ENCODE assay signal across 17 mouse cellular contexts in genomic region chr10:26827315-26827714, GRCm38 (mm10).
DNase-seq lines count a peak whose midpoint lies in the region; ATAC-seq and TF ChIP-seq lines count a peak whose summit lies in the region.
"Had no signal": no experiment of that assay in that cellular context is flagged by ENCODE, and none has a peak within 500 bp of the region (broad histone marks: within the 10 kb centered on the region; RNA-seq: fewer than 3 reads in every experiment).

No protein-coding gene starts in this region.

- H3K4me2 ChIP-seq in hindbrain, embryonic 11.5 days (replicated peaks; ENCODE audit: low read depth, low read length): no peak overlapping the region
- no peak overlapping the region for H3K4me2 ChIP-seq in hindbrain, embryonic 14.5 days (replicated peaks)
- H3K4me2 ChIP-seq in midbrain, postnatal 0 days (ENCODE audit: low read depth, low read length, poor library complexity, severe bottlenecking): no peak overlapping the region
- no peak overlapping the region for H3K4me2 ChIP-seq in stomach, postnatal 0 days (replicated peaks; ENCODE audit: low read depth)
- H3K4me2 ChIP-seq: embryonic facial prominence, embryonic 15.5 days; heart, embryonic 11.5 days; stomach, embryonic 15.5 days had no signal

- no peak overlapping the region for H3K4me3 ChIP-seq in hindbrain, embryonic 11.5 days (ENCODE audit: low read depth, low read length)
- H3K4me3 ChIP-seq in hindbrain, embryonic 10.5 days: no peak overlapping the region
- no peak overlapping the region for H3K4me3 ChIP-seq in hindbrain, embryonic 14.5 days (replicated peaks; ENCODE audit: low read length)
- no peak overlapping the region for H3K4me3 ChIP-seq in midbrain, postnatal 0 days (ENCODE audit: low read depth, low read length)
- no peak overlapping the region for H3K4me3 ChIP-seq in stomach, postnatal 0 days (ENCODE audit: low read depth, low read length)
- H3K4me3 ChIP-seq: embryonic facial prominence, embryonic 15.5 days; limb, embryonic 10.5 days; stomach, embryonic 15.5 days had no signal

- TF ChIP-seq CTCF in midbrain, postnatal 0 days (IDR thresholded peaks at IDR 0.05): no peak
- TF ChIP-seq CTCF in stomach, postnatal 0 days (IDR thresholded peaks at IDR 0.05; ENCODE audit: low read depth): no peak

- 32% methylated on average over 5 of the region's 5 CpGs for WGBS in hindbrain, embryonic 11.5 days
- 41% methylated on average over 5 of the region's 5 CpGs for WGBS in hindbrain, embryonic 10.5 days
- WGBS in hindbrain, embryonic 14.5 days: 19% methylated on average over 5 of the region's 5 CpGs
- 11% methylated on average over 5 of the region's 5 CpGs for WGBS in midbrain, postnatal 0 days
- 64% methylated on average over 5 of the region's 5 CpGs for WGBS in stomach, postnatal 0 days

- H3K27ac ChIP-seq in hindbrain, embryonic 11.5 days (ENCODE audit: low read depth, low read length): 0 out of 2 replicates have a peak overlapping the region, but pooled peaks have one; percentile 7
- H3K27ac ChIP-seq in hindbrain, embryonic 10.5 days: no peak overlapping the region
- H3K27ac ChIP-seq in hindbrain, embryonic 14.5 days: peak overlapping the region; percentile 69
- H3K27ac ChIP-seq in midbrain, postnatal 0 days (ENCODE audit: low read depth, low read length): peak overlapping the region; percentile 43
- H3K27ac ChIP-seq in stomach, postnatal 0 days (replicated peaks): no peak overlapping the region
- H3K27ac ChIP-seq: limb, embryonic 10.5 days; liver, embryonic 14.5 days had no signal

- peak; percentile 85 for ATAC-seq in hindbrain, embryonic 11.5 days (ENCODE audit: low FRiP score)
- ATAC-seq in common myeloid progenitor, adult 5-6 weeks (replicated peaks; ENCODE audit: low read depth, poor library complexity, severe bottlenecking): peak; percentile 19; the same call in 1 of the 2 replicates
- peak; percentile 65 for ATAC-seq in hindbrain, embryonic 14.5 days (ENCODE audit: low FRiP score)
- ATAC-seq in midbrain, postnatal 0 days (ENCODE audit: low FRiP score): no peak
- ATAC-seq in stomach, postnatal 0 days (ENCODE audit: low FRiP score, low TSS enrichment): no peak

- no peak for TF ChIP-seq EP300 in stomach, postnatal 0 days (optimal IDR thresholded peaks at IDR 0.05)

- H3K9ac ChIP-seq in hindbrain, embryonic 11.5 days (ENCODE audit: low read depth, low read length): no peak overlapping the region
- H3K9ac ChIP-seq in hindbrain, embryonic 14.5 days: no peak overlapping the region
- H3K9ac ChIP-seq in midbrain, postnatal 0 days (replicated peaks; ENCODE audit: low read length, poor library complexity, severe bottlenecking): no peak overlapping the region
- H3K9ac ChIP-seq in stomach, postnatal 0 days (ENCODE audit: low read length): no peak overlapping the region
- H3K9ac ChIP-seq: embryonic facial prominence, embryonic 15.5 days; liver, embryonic 14.5 days; stomach, embryonic 15.5 days had no signal

- no peaks in the 10 kb centered on the region for H3K27me3 ChIP-seq in hindbrain, embryonic 11.5 days (ENCODE audit: control insufficient read depth, insufficient read depth, low read length)
- H3K27me3 ChIP-seq in hindbrain, embryonic 10.5 days (ENCODE audit: insufficient read depth, poor library complexity, severe bottlenecking): no peaks in the 10 kb centered on the region
- no peaks in the 10 kb centered on the region for H3K27me3 ChIP-seq in hindbrain, embryonic 14.5 days (ENCODE audit: control insufficient read depth, insufficient read depth, low read length)
- no peaks in the 10 kb centered on the region for H3K27me3 ChIP-seq in midbrain, postnatal 0 days (ENCODE audit: insufficient read depth, low read length)
- H3K27me3 ChIP-seq in stomach, postnatal 0 days (ENCODE audit: control insufficient read depth, insufficient read depth, low read length): no peaks in the 10 kb centered on the region
- H3K27me3 ChIP-seq: embryonic facial prominence, embryonic 15.5 days; stomach, embryonic 15.5 days had no signal

- H3K36me3 ChIP-seq in hindbrain, embryonic 11.5 days (ENCODE audit: control insufficient read depth, insufficient read depth, low read length): no peaks in the 10 kb centered on the region
- H3K36me3 ChIP-seq in hindbrain, embryonic 10.5 days: no peaks in the 10 kb centered on the region
- H3K36me3 ChIP-seq in hindbrain, embryonic 14.5 days (replicated peaks; ENCODE audit: control insufficient read depth, insufficient read depth): no peaks in the 10 kb centered on the region
- no peaks in the 10 kb centered on the region for H3K36me3 ChIP-seq in midbrain, postnatal 0 days (ENCODE audit: insufficient read depth, low read length)
- no peaks in the 10 kb centered on the region for H3K36me3 ChIP-seq in stomach, postnatal 0 days (ENCODE audit: control insufficient read depth, insufficient read depth, low read length)
- H3K36me3 ChIP-seq: embryonic facial prominence, embryonic 15.5 days; limb, embryonic 10.5 days; stomach, embryonic 15.5 days had no signal

- no peaks in the 10 kb centered on the region for H3K4me1 ChIP-seq in hindbrain, embryonic 11.5 days (replicated peaks; ENCODE audit: control insufficient read depth, insufficient read depth, low read length)
- peaks cover 15% of the 10 kb centered on the region; the same call in 1 of the 2 replicates for H3K4me1 ChIP-seq in hindbrain, embryonic 10.5 days (replicated peaks)
- H3K4me1 ChIP-seq in hindbrain, embryonic 14.5 days (replicated peaks; ENCODE audit: control insufficient read depth, insufficient read depth, low read length): peaks cover 19% of the 10 kb centered on the region; the same call in 1 of the 2 replicates
- peaks cover 15% of the 10 kb centered on the region; the same call in 1 of the 2 replicates for H3K4me1 ChIP-seq in midbrain, postnatal 0 days (ENCODE audit: insufficient read depth, low read length)
- H3K4me1 ChIP-seq in stomach, postnatal 0 days (replicated peaks; ENCODE audit: control insufficient read depth, insufficient read depth): no peaks in the 10 kb centered on the region
- H3K4me1 ChIP-seq: stomach, embryonic 15.5 days had no signal

- DNase-seq in hindbrain, embryonic 11.5 days (ENCODE audit: low spot score): peak; percentile 23
- no peak for DNase-seq in hindbrain, embryonic 10.5 days (ENCODE audit: low spot score)
- no peak for DNase-seq in hindbrain, embryonic 14.5 days (ENCODE audit: low spot score)
- no peak for DNase-seq in midbrain, postnatal 0 days (ENCODE audit: low spot score)
- no peak for DNase-seq in adrenal gland, postnatal 4 days (ENCODE audit: low spot score in 2 of 2)
- DNase-seq in c-Kit-positive CD71-positive TER-119-positive erythroid progenitor cells, embryonic 14.5 days (ENCODE audit: low spot score): no peak
- no peak for DNase-seq in stomach, postnatal 0 days (ENCODE audit: low spot score)
- DNase-seq: cerebellum, adult 9-10 months; layer of hippocampus, adult 9-11 months; lung, postnatal 36 days; right cerebral cortex, postnatal 25 days had no signal

- H3K9me3 ChIP-seq in hindbrain, embryonic 11.5 days (ENCODE audit: control insufficient read depth, low read length): no peaks in the 10 kb centered on the region
- no peaks in the 10 kb centered on the region for H3K9me3 ChIP-seq in hindbrain, embryonic 10.5 days
- H3K9me3 ChIP-seq in hindbrain, embryonic 14.5 days (ENCODE audit: control insufficient read depth, low read length): no peaks in the 10 kb centered on the region
- no peaks in the 10 kb centered on the region for H3K9me3 ChIP-seq in midbrain, postnatal 0 days (ENCODE audit: low read length)
- no peaks in the 10 kb centered on the region for H3K9me3 ChIP-seq in stomach, postnatal 0 days (ENCODE audit: control insufficient read depth, low read length)
- H3K9me3 ChIP-seq: embryonic facial prominence, embryonic 15.5 days; limb, embryonic 10.5 days; stomach, embryonic 15.5 days had no signal

Comparison
In these comparisons a context has a peak if more than half of its experiments do, and no peak if none do; other contexts are left out.
1. H3K27ac ChIP-seq: peak in hindbrain, embryonic 11.5 days (single experiment), hindbrain, embryonic 14.5 days (single experiment) and midbrain, postnatal 0 days (single experiment); none in hindbrain, embryonic 10.5 days (single experiment) and stomach, postnatal 0 days (single experiment).
2. ATAC-seq: peak in hindbrain, embryonic 11.5 days (single experiment), common myeloid progenitor, adult 5-6 weeks (single experiment) and hindbrain, embryonic 14.5 days (single experiment); none in midbrain, postnatal 0 days (single experiment) and stomach, postnatal 0 days (single experiment).